Mouse (Mus musculus) lung, postnatal 0 days (tissue): Measurements from ENCODE around the gene Pla2g15.

Experiments used
- CTCF ChIP-seq: IDR thresholded peaks from 2 replicates; pipeline ENCODE4 v1.5.1; 2016; ENCODE audit warnings: antibody characterized with exemption, mild to moderate bottlenecking
- EP300 ChIP-seq: IDR thresholded peaks from 2 replicates; pipeline ENCODE4 v1.6.1; 2016; ENCODE audit warnings: antibody characterized with exemption, mild to moderate bottlenecking, control low read depth

GRCm38 (mm10) chr8:106134751-106135571 lies 15.2 kb upstream of the Pla2g15 start:
- TF ChIP-seq CTCF: no peak
- TF ChIP-seq EP300: peak; percentile 92
